Mouse (Mus musculus): ENCODE data around the gene Grap2. TPM values are rescaled to one million over a fixed set of nuclear protein-coding genes. Genes with fewer than 3 reads are reported as not detected.

Gene Grap2
- polyA plus RNA-seq (2015; fragmentation: Nextera tagmentation; extraction: Ambion mirVana), result 0.41 and 0.46 TPM in 2 replicates

- no peaks in the 10 kb centered on the region for H3K36me3 ChIP-seq (replicated peaks)
- H3K27me3 ChIP-seq (replicated peaks), result peaks cover 4% of the 10 kb centered on the region; the same call in 1 of the 2 replicates
- H3K4me3 ChIP-seq, result no peak within 1 kb of the TSS
- no peak for ATAC-seq (replicated peaks)
- H3K4me2 ChIP-seq, result no peak within 1 kb of the TSS
- H3K9me3 ChIP-seq, result no peaks in the 10 kb centered on the region
- H3K4me1 ChIP-seq, result peaks cover 8% of the 10 kb centered on the region
- no peak within 1 kb of the TSS for H3K9ac ChIP-seq
- no peak within 1 kb of the TSS for H3K27ac ChIP-seq
- 68% methylated on average over 12 of the region's 12 CpGs for WGBS
Observed at GRCm38 (mm10) chr15:80572291-80572690, at the start of gene Grap2. Gene Grap2, plus strand, starts transcription at chr15:80572594.

- Histone ChIP-seq H3K4me1 (peaks cover 12% of the 10 kb centered on the region), H3K4me3 (no peak overlapping the region), H3K4me2 (peak overlapping the region; percentile 26), H3K36me3 (replicated peaks) (no peaks in the 10 kb centered on the region), H3K9me3 (no peaks in the 10 kb centered on the region), H3K27me3 (replicated peaks) (no peaks in the 10 kb centered on the region), H3K9ac (peak overlapping the region; percentile 7; the same call in 1 of the 2 replicates), H3K27ac (peak overlapping the region; percentile 52)
- peak; percentile 50 for ATAC-seq (replicated peaks)
- 28% methylated on average over 20 of the region's 20 CpGs for WGBS
Observed at GRCm38 (mm10) chr15:80529955-80530869, 42.2 kb upstream of the Grap2 start.

- no peak for ATAC-seq (replicated peaks)
- 69% methylated on average over 9 of the region's 9 CpGs for WGBS
Observed at GRCm38 (mm10) chr15:80531026-80531425, 41.4 kb upstream of the Grap2 start.

GRCm38 (mm10) chr15:80532281-80533072, 39.9 kb upstream of the Grap2 start:
- H3K27ac ChIP-seq, result no peak overlapping the region
- H3K4me2 ChIP-seq, result no peak overlapping the region
- no peak for ATAC-seq (replicated peaks)
- H3K9me3 ChIP-seq, result no peaks in the 10 kb centered on the region
- H3K27me3 ChIP-seq (replicated peaks), result no peaks in the 10 kb centered on the region
- H3K4me3 ChIP-seq, result no peak overlapping the region
- no peak overlapping the region for H3K9ac ChIP-seq
- WGBS, result 80% methylated on average over 8 of the region's 8 CpGs
- peaks cover 12% of the 10 kb centered on the region for H3K4me1 ChIP-seq
- H3K36me3 ChIP-seq (replicated peaks), result no peaks in the 10 kb centered on the region

More at GRCm38 (mm10) chr15:80531026-80531425, 41.4 kb upstream of the Grap2 start:
- Histone ChIP-seq H3K27ac (no peak overlapping the region), H3K4me1 (peaks cover 12% of the 10 kb centered on the region), H3K27me3 (replicated peaks) (no peaks in the 10 kb centered on the region), H3K4me3 (no peak overlapping the region), H3K9ac (no peak overlapping the region), H3K36me3 (replicated peaks) (no peaks in the 10 kb centered on the region), H3K4me2 (no peak overlapping the region), H3K9me3 (no peaks in the 10 kb centered on the region)

- H3K4me1 ChIP-seq, result peaks cover 12% of the 10 kb centered on the region
- H3K4me3 ChIP-seq, result no peak overlapping the region
- no peak overlapping the region for H3K27ac ChIP-seq
- no peaks in the 10 kb centered on the region for H3K27me3 ChIP-seq (replicated peaks)
- no peak overlapping the region for H3K9ac ChIP-seq
- ATAC-seq (replicated peaks), result no peak
- WGBS, result 62% methylated on average over 6 of the region's 6 CpGs
- no peak overlapping the region for H3K4me2 ChIP-seq
- H3K36me3 ChIP-seq (replicated peaks), result no peaks in the 10 kb centered on the region
- no peaks in the 10 kb centered on the region for H3K9me3 ChIP-seq
Observed at GRCm38 (mm10) chr15:80533274-80533673, 39.1 kb upstream of the Grap2 start.

GRCm38 (mm10) chr15:80536051-80536450, 36.3 kb upstream of the Grap2 start:
- Histone ChIP-seq H3K4me3 (no peak overlapping the region), H3K36me3 (replicated peaks) (no peaks in the 10 kb centered on the region), H3K4me1 (no peaks in the 10 kb centered on the region), H3K9ac (no peak overlapping the region), H3K9me3 (no peaks in the 10 kb centered on the region), H3K27me3 (replicated peaks) (no peaks in the 10 kb centered on the region), H3K27ac (no peak overlapping the region), H3K4me2 (no peak overlapping the region)
- no peak for ATAC-seq (replicated peaks)
- 74% methylated on average over 2 of the region's 2 CpGs for WGBS

GRCm38 (mm10) chr15:80538075-80538474, 34.3 kb upstream of the Grap2 start:
- 96% methylated on average over 2 of the region's 2 CpGs for WGBS

GRCm38 (mm10) chr15:80538671-80539340, 33.6 kb upstream of the Grap2 start:
- H3K27me3 ChIP-seq (replicated peaks), result no peaks in the 10 kb centered on the region
- no peak overlapping the region for H3K4me3 ChIP-seq
- no peaks in the 10 kb centered on the region for H3K36me3 ChIP-seq (replicated peaks)
- no peak overlapping the region for H3K27ac ChIP-seq
- H3K9ac ChIP-seq, result no peak overlapping the region
- no peaks in the 10 kb centered on the region for H3K4me1 ChIP-seq
- no peaks in the 10 kb centered on the region for H3K9me3 ChIP-seq
- 74% methylated on average over 7 of the region's 7 CpGs for WGBS
- H3K4me2 ChIP-seq, result no peak overlapping the region
- no peak for ATAC-seq (replicated peaks)

More at GRCm38 (mm10) chr15:80538075-80538474, 34.3 kb upstream of the Grap2 start:
- H3K4me3 ChIP-seq, result no peak overlapping the region
- H3K4me1 ChIP-seq, result no peaks in the 10 kb centered on the region
- no peak for ATAC-seq (replicated peaks)
- H3K27ac ChIP-seq, result no peak overlapping the region
- no peaks in the 10 kb centered on the region for H3K27me3 ChIP-seq (replicated peaks)
- H3K36me3 ChIP-seq (replicated peaks), result no peaks in the 10 kb centered on the region
- H3K4me2 ChIP-seq, result no peak overlapping the region
- no peak overlapping the region for H3K9ac ChIP-seq
- H3K9me3 ChIP-seq, result no peaks in the 10 kb centered on the region

- H3K9me3 ChIP-seq, result no peaks in the 10 kb centered on the region
- 67% methylated on average over 3 of the region's 3 CpGs for WGBS
- ATAC-seq (replicated peaks), result no peak
- no peaks in the 10 kb centered on the region for H3K36me3 ChIP-seq (replicated peaks)
- H3K4me2 ChIP-seq, result no peak overlapping the region
- H3K4me1 ChIP-seq, result no peaks in the 10 kb centered on the region
- H3K27ac ChIP-seq, result no peak overlapping the region
- H3K9ac ChIP-seq, result no peak overlapping the region
- no peaks in the 10 kb centered on the region for H3K27me3 ChIP-seq (replicated peaks)
- no peak overlapping the region for H3K4me3 ChIP-seq
Observed at GRCm38 (mm10) chr15:80544115-80544514, 28.3 kb upstream of the Grap2 start.

GRCm38 (mm10) chr15:80545430-80545829, 27.0 kb upstream of the Grap2 start:
- Histone ChIP-seq H3K9me3 (no peaks in the 10 kb centered on the region), H3K4me3 (no peak overlapping the region), H3K36me3 (replicated peaks) (no peaks in the 10 kb centered on the region), H3K27me3 (replicated peaks) (no peaks in the 10 kb centered on the region), H3K27ac (no peak overlapping the region), H3K4me2 (no peak overlapping the region), H3K9ac (no peak overlapping the region), H3K4me1 (no peaks in the 10 kb centered on the region)
- WGBS, result 62% methylated on average over 6 of the region's 6 CpGs
- no peak for ATAC-seq (replicated peaks)

- no peak overlapping the region for H3K4me2 ChIP-seq
- no peaks in the 10 kb centered on the region for H3K27me3 ChIP-seq (replicated peaks)
- H3K4me3 ChIP-seq, result no peak overlapping the region
- H3K36me3 ChIP-seq (replicated peaks), result no peaks in the 10 kb centered on the region
- H3K9me3 ChIP-seq, result no peaks in the 10 kb centered on the region
- no peak overlapping the region for H3K27ac ChIP-seq
- 93% methylated on average over 6 of the region's 6 CpGs for WGBS
- H3K4me1 ChIP-seq, result no peaks in the 10 kb centered on the region
- H3K9ac ChIP-seq, result no peak overlapping the region
- ATAC-seq (replicated peaks), result no peak
Observed at GRCm38 (mm10) chr15:80554860-80555822, 17.3 kb upstream of the Grap2 start.

Data from midbrain, embryonic 15.5 days (tissue).